Mouse (Mus musculus) erythroblast, embryonic 14.5 days (primary cell): ENCODE data around the gene Me3. TPM values are rescaled to one million over a fixed set of nuclear protein-coding genes. Genes with fewer than 3 reads are reported as not detected.
"Not testable (repeated sequence)": the region's sequence is repeated elsewhere in the genome, so short reads cannot be mapped to it uniquely, and the experiment has no call there.

Experiments
- H3K27me3 ChIP-seq: 2 replicates; pipeline ENCODE4 v1.6.1; 2012; ENCODE audit warnings: inconsistent platforms; ENCODE audit not compliant: control insufficient read depth
- H3K36me3 ChIP-seq: 2 replicates; pipeline ENCODE4 v1.6.1; 2012; ENCODE audit warnings: mild to moderate bottlenecking, inconsistent platforms; ENCODE audit not compliant: control insufficient read depth
- H3K4me1 ChIP-seq: 2 replicates; pipeline ENCODE4 v1.6.1; 2012; ENCODE audit warnings: inconsistent platforms; ENCODE audit not compliant: control insufficient read depth
- H3K4me3 ChIP-seq: replicated peaks from 2 replicates; pipeline ENCODE3; 2012; ENCODE audit warnings: moderate library complexity, mild to moderate bottlenecking, inconsistent platforms
- H3K9me3 ChIP-seq: 2 replicates; pipeline ENCODE4 v1.6.1; 2012; ENCODE audit warnings: low read length, inconsistent platforms, mixed read lengths; ENCODE audit not compliant: control insufficient read depth
- GATA1 ChIP-seq: IDR thresholded peaks from 2 replicates; pipeline ENCODE4 v1.6.1; 2012; ENCODE audit warnings: low read length, inconsistent platforms, mixed read lengths
- TAL1 ChIP-seq: IDR thresholded peaks from 3 replicates; pipeline ENCODE4 v1.6.1; 2012; ENCODE audit warnings: low read length, inconsistent platforms, mixed read lengths
- polyA plus RNA-seq: library from polyadenylated mRNA; stranded (reverse); fragments of >175 nt; gene quantifications from 2 replicates; pipeline ENCODE4 v1.2.3, GENCODE M21; 2012

Gene Me3
- polyA plus RNA-seq, 1 experiment, result not detected

DNA sequence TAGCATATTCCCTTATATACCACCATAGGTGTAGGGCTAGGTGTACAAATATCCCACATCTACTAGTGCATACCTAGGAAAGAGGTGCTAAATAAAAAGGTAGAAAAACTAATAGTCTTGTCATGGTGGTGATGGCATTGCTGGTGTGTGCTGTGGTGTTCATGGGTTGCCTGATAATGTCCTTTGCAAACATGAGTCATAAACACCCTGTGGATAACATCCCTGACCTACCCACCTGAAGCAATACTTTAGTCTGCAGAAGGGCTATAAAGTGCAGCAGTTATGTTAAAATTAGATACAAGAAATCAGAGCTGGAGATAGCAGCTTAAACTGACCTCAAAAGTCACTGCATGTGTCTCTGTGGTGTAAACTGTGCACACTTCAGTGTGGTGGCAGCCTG is 80.9 kb downstream of the Me3 start:
- Histone ChIP-seq H3K27me3 (no peaks in the 10 kb centered on the region), H3K4me3 (no peak overlapping the region), H3K36me3 (no peaks in the 10 kb centered on the region), H3K9me3 (no peaks in the 10 kb centered on the region), H3K4me1 (no peaks in the 10 kb centered on the region)
- TF ChIP-seq TAL1 (no peak), GATA1 (no peak)

DNA sequence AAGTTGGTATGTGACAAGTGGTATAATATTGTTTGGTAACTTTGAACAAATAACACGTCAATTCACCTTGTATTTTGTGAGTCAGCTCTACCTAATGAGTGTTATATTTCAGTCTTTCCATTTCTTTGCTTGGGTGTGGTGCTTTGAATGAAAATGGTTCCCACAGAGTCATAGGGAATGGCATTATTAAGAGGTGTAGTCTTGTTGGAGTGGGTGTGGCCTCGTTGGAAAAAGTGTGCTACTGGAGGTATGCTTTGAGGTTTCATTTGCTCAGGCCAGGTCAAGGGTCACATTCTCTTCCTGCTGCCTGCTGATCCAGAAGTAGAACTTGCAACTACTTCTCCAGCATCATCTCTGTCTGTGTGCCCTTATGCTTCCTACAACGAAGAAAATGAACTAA is 84.0 kb downstream of the Me3 start:
- Histone ChIP-seq H3K4me3 (no peak overlapping the region), H3K4me1 (no peaks in the 10 kb centered on the region), H3K9me3 (no peaks in the 10 kb centered on the region), H3K27me3 (no peaks in the 10 kb centered on the region), H3K36me3 (no peaks in the 10 kb centered on the region)
- no peak for TF ChIP-seq GATA1
- no peak for TF ChIP-seq TAL1

DNA sequence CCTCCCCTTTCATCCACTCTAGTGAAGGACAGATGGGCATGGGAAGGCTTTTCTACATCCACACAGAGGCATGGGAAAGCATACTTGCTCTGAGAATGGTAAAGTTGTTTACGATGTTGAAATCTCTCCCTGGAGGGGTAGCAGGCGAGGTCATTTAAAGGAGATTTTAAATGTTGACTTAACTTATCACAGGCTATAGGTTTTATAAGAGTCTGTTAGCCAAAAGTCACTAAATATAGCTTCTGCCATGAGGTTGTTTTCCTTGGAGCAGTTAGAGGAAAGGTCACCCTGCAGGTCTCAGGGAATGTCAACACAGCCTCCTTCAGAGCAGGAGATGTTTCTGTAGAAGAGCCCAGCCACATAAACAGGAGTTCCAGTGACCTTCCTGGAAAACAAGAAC is 85.3 kb downstream of the Me3 start:
- H3K36me3 ChIP-seq, result no peaks in the 10 kb centered on the region
- TF ChIP-seq GATA1, result no peak
- TF ChIP-seq TAL1, result no peak

DNA sequence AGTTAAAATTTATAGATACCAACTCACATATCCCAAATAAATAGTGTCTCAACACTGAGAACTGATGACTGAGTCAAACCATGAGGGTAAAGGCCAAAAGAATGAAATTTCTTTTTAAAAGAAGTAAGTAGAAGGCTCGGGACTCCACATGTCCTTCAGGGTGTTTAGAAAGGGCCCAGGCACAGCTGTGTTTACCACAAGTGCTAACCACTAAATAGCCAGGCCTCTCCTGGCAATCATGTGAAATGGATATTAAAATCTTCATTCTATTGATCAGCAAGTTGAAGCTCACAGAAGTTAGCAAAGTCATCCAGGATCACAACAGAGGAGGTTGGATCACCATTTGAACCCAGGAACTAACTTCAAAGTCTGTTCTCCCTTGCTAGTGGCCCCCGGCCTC is 86.1 kb downstream of the Me3 start:
- no peaks in the 10 kb centered on the region for H3K27me3 ChIP-seq

More for the DNA sequence above, 85.3 kb downstream of the Me3 start:
- no peaks in the 10 kb centered on the region for H3K27me3 ChIP-seq
- H3K9me3 ChIP-seq, result no peaks in the 10 kb centered on the region
- H3K4me1 ChIP-seq, result no peaks in the 10 kb centered on the region
- H3K4me3 ChIP-seq, result no peak overlapping the region

DNA sequence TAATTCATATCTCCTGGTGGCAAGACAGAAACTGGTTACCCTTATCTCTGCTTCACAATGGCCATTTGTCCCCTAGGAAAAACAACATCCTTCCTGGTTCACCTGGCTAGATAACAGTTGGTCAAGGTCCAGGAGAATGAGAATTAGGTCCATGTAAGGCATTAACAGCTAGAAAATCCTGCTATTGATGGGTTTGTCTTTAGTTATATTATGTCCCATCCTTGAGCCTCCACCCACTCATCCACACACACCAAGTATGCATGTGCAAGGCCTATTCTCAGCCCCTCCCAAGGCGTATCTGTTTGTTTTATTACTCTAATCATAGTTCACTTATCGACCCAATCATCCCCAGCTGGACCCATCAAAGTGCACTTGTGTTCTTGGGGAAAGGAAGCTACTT is 88.1 kb downstream of the Me3 start:
- Histone ChIP-seq H3K27me3 (no peaks in the 10 kb centered on the region), H3K36me3 (no peaks in the 10 kb centered on the region), H3K9me3 (no peaks in the 10 kb centered on the region), H3K4me3 (no peak overlapping the region), H3K4me1 (no peaks in the 10 kb centered on the region)
- TF ChIP-seq GATA1 (no peak), TAL1 (no peak)

More for the DNA sequence above, 86.1 kb downstream of the Me3 start:
- no peak overlapping the region for H3K4me3 ChIP-seq
- TF ChIP-seq TAL1 (no peak), GATA1 (no peak)
- H3K36me3 ChIP-seq, result no peaks in the 10 kb centered on the region
- no peaks in the 10 kb centered on the region for H3K9me3 ChIP-seq
- no peaks in the 10 kb centered on the region for H3K4me1 ChIP-seq

DNA sequence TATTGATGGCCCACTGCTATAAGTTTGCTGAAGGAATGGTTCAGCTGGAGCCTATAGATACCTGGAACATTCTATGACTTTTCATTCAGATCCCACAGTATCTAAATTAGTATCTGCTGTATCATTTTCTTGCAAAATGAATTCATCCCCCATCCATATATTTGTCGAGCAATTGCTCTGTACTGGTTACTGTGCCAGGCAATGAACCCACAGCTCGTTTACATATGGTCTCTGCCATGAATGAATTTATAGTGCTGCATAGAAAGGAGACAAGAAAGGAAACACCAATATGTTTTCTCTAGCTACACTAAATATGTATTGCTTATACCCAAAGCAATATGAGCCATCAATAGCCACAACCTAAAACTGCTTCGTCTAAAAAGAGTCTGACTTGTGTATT is 94.5 kb downstream of the Me3 start:
- H3K27me3 ChIP-seq, result no peaks in the 10 kb centered on the region
- H3K36me3 ChIP-seq, result no peaks in the 10 kb centered on the region
- no peak overlapping the region for H3K4me3 ChIP-seq
- no peaks in the 10 kb centered on the region for H3K4me1 ChIP-seq
- TF ChIP-seq TAL1 (no peak), GATA1 (no peak)
- no peaks in the 10 kb centered on the region for H3K9me3 ChIP-seq

DNA sequence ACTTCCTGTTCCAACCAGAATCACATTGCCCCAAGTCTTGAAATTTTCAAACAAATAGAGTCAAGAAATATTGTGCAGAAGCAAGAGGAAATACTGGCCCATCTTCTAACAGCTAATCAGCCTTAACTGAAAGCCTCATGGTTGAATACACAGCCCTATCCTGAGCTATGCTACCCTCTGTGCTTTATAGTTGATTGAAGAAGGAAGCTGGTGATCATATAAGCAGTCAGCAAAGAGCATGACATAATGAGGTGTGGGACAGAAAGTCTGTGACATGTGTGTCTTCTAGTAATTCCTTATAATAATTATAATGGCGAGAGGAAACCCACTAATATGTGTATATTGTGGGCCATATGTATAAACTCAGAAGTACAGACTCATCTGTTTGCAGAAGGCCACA is 95.4 kb downstream of the Me3 start:
- no peaks in the 10 kb centered on the region for H3K4me1 ChIP-seq
- no peaks in the 10 kb centered on the region for H3K9me3 ChIP-seq
- no peak overlapping the region for H3K4me3 ChIP-seq
- no peak for TF ChIP-seq TAL1
- no peak for TF ChIP-seq GATA1
- H3K36me3 ChIP-seq, result no peaks in the 10 kb centered on the region
- H3K27me3 ChIP-seq, result no peaks in the 10 kb centered on the region

DNA sequence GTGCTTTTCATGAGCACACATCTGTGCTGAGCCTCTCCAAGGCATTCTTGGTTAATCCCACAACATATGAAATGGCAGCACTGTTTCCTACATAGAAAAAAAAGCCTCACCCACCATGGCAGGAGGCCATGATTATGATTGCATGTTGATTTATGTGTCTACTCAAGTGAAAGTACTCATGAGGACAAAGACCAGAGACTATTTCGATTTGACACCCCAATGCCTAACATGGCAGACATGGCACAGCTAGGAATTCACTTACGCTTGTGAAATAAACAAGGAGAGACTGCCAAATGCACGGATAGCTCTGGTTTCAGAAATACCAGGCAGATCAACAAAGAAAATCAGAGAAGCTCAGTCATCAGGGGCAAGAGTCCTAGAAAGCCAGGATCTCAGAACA is 96.2 kb downstream of the Me3 start:
- Histone ChIP-seq H3K9me3 (no peaks in the 10 kb centered on the region), H3K4me3 (no peak overlapping the region), H3K27me3 (no peaks in the 10 kb centered on the region), H3K4me1 (no peaks in the 10 kb centered on the region), H3K36me3 (no peaks in the 10 kb centered on the region)
- TF ChIP-seq TAL1 (no peak), GATA1 (no peak)

DNA sequence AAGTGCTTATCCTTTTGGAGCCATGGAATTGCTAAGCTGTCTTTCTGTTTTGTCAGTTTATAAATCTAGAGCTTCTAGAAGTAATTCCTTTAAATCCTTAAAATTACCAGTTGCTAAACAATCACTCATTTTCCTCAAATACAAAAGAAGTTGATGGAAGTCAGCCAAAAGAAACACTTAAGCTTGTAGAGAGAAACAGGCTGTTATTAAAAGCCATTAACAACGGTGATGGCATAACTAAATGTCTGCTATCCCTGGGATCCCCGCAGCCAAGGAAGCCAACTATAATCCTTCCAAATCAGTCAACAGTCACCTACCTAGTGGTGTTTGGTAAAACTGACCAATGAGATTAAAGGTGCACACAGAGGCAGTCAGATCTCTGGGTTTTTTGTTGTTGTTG is 98.3 kb downstream of the Me3 start:
- no peaks in the 10 kb centered on the region for H3K36me3 ChIP-seq

DNA sequence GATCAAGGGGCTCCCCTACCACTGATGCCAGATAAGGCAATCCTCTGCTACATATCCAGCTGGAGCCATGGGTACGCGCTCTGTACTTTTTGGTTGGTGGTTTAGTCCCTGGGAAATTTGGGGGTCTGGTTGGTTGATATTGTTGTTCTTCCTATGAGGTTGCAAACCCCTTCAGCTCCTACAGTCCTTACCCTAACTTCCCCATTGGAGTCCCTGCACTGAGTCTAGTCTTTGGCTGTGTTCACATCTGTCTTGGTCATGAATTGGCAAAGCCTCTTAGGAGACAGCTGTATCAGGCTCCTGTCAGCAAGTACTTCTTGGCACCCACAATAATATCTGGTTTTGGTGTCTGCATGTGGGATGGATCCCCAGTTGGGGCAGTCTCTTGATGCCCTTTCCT is 98.9 kb downstream of the Me3 start:
- H3K4me1 ChIP-seq, H3K4me3 ChIP-seq, H3K27me3 ChIP-seq, H3K9me3 ChIP-seq, H3K36me3 ChIP-seq: not testable (repeated sequence)

More for the DNA sequence above, 98.3 kb downstream of the Me3 start:
- H3K4me3 ChIP-seq, result no peak overlapping the region
- H3K4me1 ChIP-seq, result no peaks in the 10 kb centered on the region
- no peaks in the 10 kb centered on the region for H3K27me3 ChIP-seq
- no peak for TF ChIP-seq TAL1
- no peak for TF ChIP-seq GATA1
- H3K9me3 ChIP-seq, result no peaks in the 10 kb centered on the region
